Mouse (Mus musculus) right cerebral cortex, postnatal 4 days (tissue): ENCODE measurements at regions not wholly inside any gene's neighbourhood (a gene's known extent, or its start where the extent isn't known, plus 50 kb on each side); places are given as distances from the start of the nearest gene placed in this dataset.
"Not testable (repeated sequence)": the region's sequence is repeated elsewhere in the genome, so short reads cannot be mapped to it uniquely, and the experiment has no call there.

Source experiments
- DNase-seq: peaks from one replicate; pipeline ENCODE4 v3.0.0-alpha.2; 2022

GRCm38 (mm10) chr8:83837637-83838378 is 62.1 kb upstream of the Adgrl1 start:
- DNase-seq = no peak

- DNase-seq = no peak
Observed at GRCm38 (mm10) chr8:83829851-83830250, 70.1 kb upstream of the Adgrl1 start.

GRCm38 (mm10) chr8:83824925-83825680 is 74.8 kb upstream of the Adgrl1 start:
- no peak for DNase-seq

- no peak for DNase-seq
Observed at GRCm38 (mm10) chr8:83819086-83819485, 78.0 kb upstream of the Adgre5 start.

GRCm38 (mm10) chr8:83810651-83811050 is 69.5 kb upstream of the Adgre5 start:
- DNase-seq = no peak

- DNase-seq = no peak
Observed at GRCm38 (mm10) chr8:83805612-83806011, 64.5 kb upstream of the Adgre5 start.

- DNase-seq = not testable (repeated sequence)
Observed at GRCm38 (mm10) chr8:83803312-83803711, 62.2 kb upstream of the Adgre5 start.

GRCm38 (mm10) chr8:83802506-83802905 is 61.4 kb upstream of the Adgre5 start:
- no peak for DNase-seq

- no peak for DNase-seq
Observed at GRCm38 (mm10) chr8:83799607-83799950, 58.5 kb upstream of the Adgre5 start.

GRCm38 (mm10) chr8:83798881-83799606 is 57.9 kb upstream of the Adgre5 start:
- DNase-seq = no peak

GRCm38 (mm10) chr8:83793491-83794238 is 52.5 kb upstream of the Adgre5 start:
- DNase-seq = peak; percentile 28
